8 mouse cellular contexts compared by ENCODE assay signal in the genomic region with DNA sequence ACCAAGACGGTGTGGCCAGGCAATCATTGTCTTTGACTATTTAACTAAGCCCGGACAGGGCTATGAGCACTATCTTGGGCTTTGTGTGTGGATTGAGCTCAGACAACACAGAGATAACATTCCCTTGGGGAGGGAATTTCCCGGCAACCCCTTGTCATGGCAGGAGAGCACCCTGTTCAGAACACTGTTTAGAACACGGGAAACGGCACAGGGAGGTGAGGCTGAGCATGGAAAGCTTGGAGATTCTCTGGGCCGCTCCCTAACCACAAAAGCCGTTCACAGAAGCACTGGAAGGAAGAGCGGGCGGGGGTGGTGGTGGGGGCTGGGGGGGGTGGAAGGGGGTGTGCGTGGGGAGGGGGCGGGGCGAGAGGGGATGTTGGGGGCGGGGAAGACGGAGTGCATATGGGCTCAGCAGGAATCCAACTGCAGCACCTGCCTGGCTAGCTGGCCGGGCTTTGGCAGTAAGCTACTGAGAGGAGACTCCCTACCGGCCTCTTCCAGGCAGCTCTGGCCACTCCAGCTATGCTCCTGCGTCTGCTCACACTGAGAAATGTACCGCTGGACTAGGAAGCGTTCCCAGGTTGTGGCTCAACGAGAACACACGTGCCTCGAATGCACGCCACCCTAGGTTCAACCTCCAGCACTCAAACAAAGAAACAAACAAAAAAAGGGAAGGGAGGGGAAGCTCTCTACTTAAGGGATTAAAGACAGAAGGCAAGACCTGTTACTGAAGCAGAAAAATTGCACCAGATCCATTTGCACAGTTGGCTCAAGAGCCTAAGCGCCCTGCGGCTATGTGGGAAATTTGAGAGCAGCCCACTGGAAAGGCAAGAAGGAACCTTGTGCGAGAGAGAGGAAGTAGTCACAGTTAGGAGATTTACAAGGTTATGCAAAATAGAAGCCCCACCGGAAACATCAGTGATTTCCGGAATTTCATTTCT. TPM values are rescaled to one million over a fixed set of nuclear protein-coding genes. Genes with fewer than 3 reads are reported as not detected.
A peak's percentile ranks its signal among the peaks of the same experiment; 100 is the strongest.
DNase-seq lines count a peak whose midpoint lies in the region; ATAC-seq and TF ChIP-seq lines count a peak whose summit lies in the region.
"Had no signal": no experiment of that assay in that cellular context is flagged by ENCODE, and none has a peak within 500 bp of the region (broad histone marks: within the 10 kb centered on the region; RNA-seq: fewer than 3 reads in every experiment).

No protein-coding gene starts in this region.

- H3K9ac ChIP-seq in ES-E14 (ENCODE audit: insufficient read depth, low read depth, low read length, poor library complexity, severe bottlenecking): peak overlapping the region; percentile 37
- H3K9ac ChIP-seq in forebrain, embryonic 11.5 days (ENCODE audit: low read length): peak overlapping the region; percentile 60
- peak overlapping the region; percentile 49 for H3K9ac ChIP-seq in limb, embryonic 14.5 days (ENCODE audit: low read depth, low read length, severe bottlenecking)
- peak overlapping the region; percentile 56; the same call in 1 of the 2 replicates for H3K9ac ChIP-seq in midbrain, embryonic 13.5 days (replicated peaks)

- 4% methylated on average over 27 of the region's 28 CpGs for WGBS in bone marrow, adult 2 months
- WGBS in forebrain, embryonic 11.5 days: 11% methylated on average over 26 of the region's 28 CpGs
- WGBS in hindbrain, embryonic 10.5 days: 19% methylated on average over 28 of the region's 28 CpGs
- WGBS in limb, embryonic 14.5 days: 8% methylated on average over 23 of the region's 28 CpGs
- WGBS in midbrain, embryonic 13.5 days: 8% methylated on average over 28 of the region's 28 CpGs

- peak; percentile 40 for DNase-seq in ES-E14 (ENCODE audit: low read depth, low spot score)
- DNase-seq in forebrain, embryonic 11.5 days (ENCODE audit: low spot score): peak; percentile 74
- peak; percentile 51 for DNase-seq in hindbrain, embryonic 10.5 days (ENCODE audit: low spot score)
- DNase-seq in limb, embryonic 14.5 days (ENCODE audit: low spot score): peak; percentile 42
- DNase-seq in thymus, postnatal 25 days: peak; percentile 39

- H3K9me3 ChIP-seq in ES-E14 (ENCODE audit: control insufficient read depth, insufficient read depth, low read depth, low read length): no peaks in the 10 kb centered on the region
- no peaks in the 10 kb centered on the region for H3K9me3 ChIP-seq in forebrain, embryonic 11.5 days (ENCODE audit: control insufficient read depth, low read length)
- H3K9me3 ChIP-seq in hindbrain, embryonic 10.5 days: no peaks in the 10 kb centered on the region
- no peaks in the 10 kb centered on the region for H3K9me3 ChIP-seq in limb, embryonic 14.5 days (ENCODE audit: control insufficient read depth, low read length)
- H3K9me3 ChIP-seq in midbrain, embryonic 13.5 days: no peaks in the 10 kb centered on the region

- peak overlapping the region; percentile 49 for H3K4me2 ChIP-seq in forebrain, embryonic 11.5 days (ENCODE audit: low read depth, low read length, severe bottlenecking)
- H3K4me2 ChIP-seq in limb, embryonic 14.5 days (replicated peaks; ENCODE audit: low read depth, low read length, severe bottlenecking): peak overlapping the region; percentile 59
- peak overlapping the region; percentile 50 for H3K4me2 ChIP-seq in midbrain, embryonic 13.5 days (replicated peaks)

- peak; percentile 78 for ATAC-seq in forebrain, embryonic 11.5 days (replicated peaks; ENCODE audit: low FRiP score)
- ATAC-seq in limb, embryonic 14.5 days (ENCODE audit: low FRiP score, low read depth): peak; percentile 77
- peak; percentile 83 for ATAC-seq in midbrain, embryonic 13.5 days

- in situ Hi-C loops in ES-E14 (cut with MboI; ENCODE audit: low sequenced_read_pairs in 2 of 2, unreplicated experiment in 2 of 2): loop anchor here (10.0 to 25.0 kb wide), 2 partner anchors 317 to 669 kb away; no protein-coding TSS in a partner anchor

- no peak for TF ChIP-seq CTCF in bone marrow, adult 2 months (IDR thresholded peaks at IDR 0.05; ENCODE audit: control insufficient read depth, insufficient read depth, low read length)

- no peaks in the 10 kb centered on the region for H3K27me3 ChIP-seq in forebrain, embryonic 11.5 days (ENCODE audit: control insufficient read depth, insufficient read depth, low read length)
- H3K27me3 ChIP-seq in hindbrain, embryonic 10.5 days (ENCODE audit: insufficient read depth, poor library complexity, severe bottlenecking): no peaks in the 10 kb centered on the region
- H3K27me3 ChIP-seq in limb, embryonic 14.5 days (ENCODE audit: control insufficient read depth, insufficient read depth, low read length): no peaks in the 10 kb centered on the region
- no peaks in the 10 kb centered on the region for H3K27me3 ChIP-seq in midbrain, embryonic 13.5 days

- H3K4me1 ChIP-seq in ES-E14 (ENCODE audit: control insufficient read depth in 2 of 2, insufficient read depth in 2 of 2, low read length in 2 of 2, poor library complexity in 1 of 2): peaks cover 1 to 6% of the 10 kb centered on the region in 2 experiments; a peak in 3 of 4 replicates
- H3K4me1 ChIP-seq in bone marrow, adult 2 months (ENCODE audit: control insufficient read depth, insufficient read depth, low read length): peaks cover 6% of the 10 kb centered on the region; the same call in 1 of the 2 replicates
- H3K4me1 ChIP-seq in forebrain, embryonic 11.5 days (replicated peaks; ENCODE audit: control insufficient read depth, insufficient read depth, low read length): peaks cover 6% of the 10 kb centered on the region
- H3K4me1 ChIP-seq in hindbrain, embryonic 10.5 days (replicated peaks): peaks cover 13% of the 10 kb centered on the region
- peaks cover 6% of the 10 kb centered on the region for H3K4me1 ChIP-seq in limb, embryonic 14.5 days (ENCODE audit: control insufficient read depth, insufficient read depth, low read length)
- peaks cover 21% of the 10 kb centered on the region for H3K4me1 ChIP-seq in midbrain, embryonic 13.5 days (replicated peaks)

- H3K4me3 ChIP-seq in ES-E14 (ENCODE audit: insufficient read depth in 1 of 2, low read depth in 1 of 2, low read length in 2 of 2, poor library complexity in 1 of 2, severe bottlenecking in 1 of 2): peak overlapping the region; percentile 36 to 43
- H3K4me3 ChIP-seq in bone marrow, adult 2 months (replicated peaks; ENCODE audit: control insufficient read depth, low read depth, low read length): no peak overlapping the region
- H3K4me3 ChIP-seq in forebrain, embryonic 11.5 days (ENCODE audit: low read depth, low read length): peak overlapping the region; percentile 7; the same call in 1 of the 2 replicates
- H3K4me3 ChIP-seq in hindbrain, embryonic 10.5 days: peak overlapping the region; percentile 43
- peak overlapping the region; percentile 27 for H3K4me3 ChIP-seq in limb, embryonic 14.5 days (replicated peaks; ENCODE audit: low read length)
- peak overlapping the region; percentile 18 for H3K4me3 ChIP-seq in midbrain, embryonic 13.5 days (replicated peaks)
- H3K4me3 ChIP-seq: left cerebral cortex, adult 2 months had no signal

- peak overlapping the region; percentile 84 for H3K27ac ChIP-seq in ES-E14 (ENCODE audit: insufficient read depth, low read depth, low read length, poor library complexity, severe bottlenecking)
- peak overlapping the region; percentile 44 for H3K27ac ChIP-seq in bone marrow, adult 2 months (ENCODE audit: control insufficient read depth, insufficient read depth, low read depth, low read length, poor library complexity)
- peak overlapping the region; percentile 75 for H3K27ac ChIP-seq in forebrain, embryonic 11.5 days (ENCODE audit: low read depth, low read length)
- peak overlapping the region; percentile 82 for H3K27ac ChIP-seq in hindbrain, embryonic 10.5 days
- peak overlapping the region; percentile 65 for H3K27ac ChIP-seq in limb, embryonic 14.5 days (replicated peaks; ENCODE audit: low read depth, low read length)
- H3K27ac ChIP-seq in midbrain, embryonic 13.5 days: peak overlapping the region; percentile 87
- H3K27ac ChIP-seq: left cerebral cortex, adult 2 months had no signal

- no peaks in the 10 kb centered on the region for H3K36me3 ChIP-seq in ES-E14 (ENCODE audit: control insufficient read depth, insufficient read depth, low read length, poor library complexity, severe bottlenecking)
- no peaks in the 10 kb centered on the region for H3K36me3 ChIP-seq in forebrain, embryonic 11.5 days (ENCODE audit: control insufficient read depth, insufficient read depth, low read length)
- no peaks in the 10 kb centered on the region for H3K36me3 ChIP-seq in hindbrain, embryonic 10.5 days
- H3K36me3 ChIP-seq in limb, embryonic 14.5 days (ENCODE audit: control insufficient read depth, insufficient read depth, low read length): no peaks in the 10 kb centered on the region
- H3K36me3 ChIP-seq in midbrain, embryonic 13.5 days: no peaks in the 10 kb centered on the region

- TF ChIP-seq POLR2A in bone marrow, adult 2 months (IDR thresholded peaks at IDR 0.05; ENCODE audit: borderline replicate concordance, control insufficient read depth, low read depth, low read length): no peak
- TF ChIP-seq POLR2A in limb, embryonic 14.5 days (IDR thresholded peaks at IDR 0.05; ENCODE audit: borderline replicate concordance, extremely low read depth, insufficient read depth, insufficient read length): no peak

RNA-seq across cellular contexts. Expression of a gene that starts 8.7 kb away (rescaled TPM):
- 36.4 and 41.8 TPM in 2 replicates for total RNA-seq in ES-E14 (2012; rRNA removed)
- 10.0 and 19.8 TPM in 2 replicates for polyA plus RNA-seq in bone marrow, adult 2 months (2011; ENCODE audit: insufficient read depth, insufficient read length, low replicate concordance, missing spikeins)
- 14.4 and 16.2 TPM in 2 replicates for polyA plus RNA-seq in forebrain, embryonic 11.5 days (2014; fragmentation: Nextera tagmentation; extraction: Ambion mirVana)
- 12.7 and 13.2 TPM in 2 replicates for polyA plus RNA-seq in hindbrain, embryonic 10.5 days (2016; fragmentation: Nextera tagmentation; extraction: Ambion mirVana)
- polyA plus RNA-seq in limb, embryonic 14.5 days (2012; rRNA removed): 12.3 and 13.0 TPM in 2 replicates
- polyA plus RNA-seq in limb, embryonic 14.5 days (2014; fragmentation: Nextera tagmentation; extraction: Ambion mirVana): 12.4 and 14.0 TPM in 2 replicates
- 14.2 and 14.3 TPM in 2 replicates for polyA plus RNA-seq in midbrain, embryonic 13.5 days (2015; fragmentation: Nextera tagmentation; extraction: Ambion mirVana)

RNA-seq across cellular contexts. Expression of a gene that starts 31.0 kb away (rescaled TPM):
- total RNA-seq in ES-E14 (2012; rRNA removed): 416 and 537 TPM in 2 replicates
- polyA plus RNA-seq in bone marrow, adult 2 months (2011; ENCODE audit: insufficient read depth, insufficient read length, low replicate concordance, missing spikeins): 105 and 143 TPM in 2 replicates
- 1,244 and 1,283 TPM in 2 replicates for polyA plus RNA-seq in forebrain, embryonic 11.5 days (2014; fragmentation: Nextera tagmentation; extraction: Ambion mirVana)
- polyA plus RNA-seq in hindbrain, embryonic 10.5 days (2016; fragmentation: Nextera tagmentation; extraction: Ambion mirVana): 1,379 and 1,527 TPM in 2 replicates
- polyA plus RNA-seq in limb, embryonic 14.5 days (2012; rRNA removed): 306 and 318 TPM in 2 replicates
- 1,221 and 1,299 TPM in 2 replicates for polyA plus RNA-seq in limb, embryonic 14.5 days (2014; fragmentation: Nextera tagmentation; extraction: Ambion mirVana)
- 2,058 and 2,203 TPM in 2 replicates for polyA plus RNA-seq in midbrain, embryonic 13.5 days (2015; fragmentation: Nextera tagmentation; extraction: Ambion mirVana)

RNA-seq across cellular contexts. Expression of a gene that starts 58.2 kb away (rescaled TPM):
- 178 and 264 TPM in 2 replicates for total RNA-seq in ES-E14 (2012; rRNA removed)
- 93.6 and 165 TPM in 2 replicates for polyA plus RNA-seq in bone marrow, adult 2 months (2011; ENCODE audit: insufficient read depth, insufficient read length, low replicate concordance, missing spikeins)
- polyA plus RNA-seq in forebrain, embryonic 11.5 days (2014; fragmentation: Nextera tagmentation; extraction: Ambion mirVana): 403 and 404 TPM in 2 replicates
- polyA plus RNA-seq in hindbrain, embryonic 10.5 days (2016; fragmentation: Nextera tagmentation; extraction: Ambion mirVana): 366 and 386 TPM in 2 replicates
- 81.1 and 127 TPM in 2 replicates for polyA plus RNA-seq in limb, embryonic 14.5 days (2012; rRNA removed)
- polyA plus RNA-seq in limb, embryonic 14.5 days (2014; fragmentation: Nextera tagmentation; extraction: Ambion mirVana): 245 and 262 TPM in 2 replicates
- 281 and 297 TPM in 2 replicates for polyA plus RNA-seq in midbrain, embryonic 13.5 days (2015; fragmentation: Nextera tagmentation; extraction: Ambion mirVana)
